Mouse (Mus musculus): Measurements from ENCODE around the gene Pafah2.
A peak's percentile ranks its signal among the peaks of the same experiment; 100 is the strongest.
"Not testable (repeated sequence)": the region's sequence is repeated elsewhere in the genome, so short reads cannot be mapped to it uniquely, and the experiment has no call there.

Gene Pafah2

GRCm38 (mm10) chr4:134374306-134374705, 21.8 kb upstream of the Pafah2 start:
- no peak for DNase-seq

- DNase-seq = no peak
These were observed 18.0 kb upstream of the Pafah2 start for GRCm38 (mm10) chr4:134378089-134378615.

GRCm38 (mm10) chr4:134379510-134379909, 16.6 kb upstream of the Pafah2 start:
- no peak for DNase-seq

- not testable (repeated sequence) for DNase-seq
These were observed 12.4 kb upstream of the Pafah2 start, which contains the start of gene Extl1 for GRCm38 (mm10) chr4:134383750-134384149. Gene Extl1 (minus strand): TSS chr4:134383850.

DNA sequence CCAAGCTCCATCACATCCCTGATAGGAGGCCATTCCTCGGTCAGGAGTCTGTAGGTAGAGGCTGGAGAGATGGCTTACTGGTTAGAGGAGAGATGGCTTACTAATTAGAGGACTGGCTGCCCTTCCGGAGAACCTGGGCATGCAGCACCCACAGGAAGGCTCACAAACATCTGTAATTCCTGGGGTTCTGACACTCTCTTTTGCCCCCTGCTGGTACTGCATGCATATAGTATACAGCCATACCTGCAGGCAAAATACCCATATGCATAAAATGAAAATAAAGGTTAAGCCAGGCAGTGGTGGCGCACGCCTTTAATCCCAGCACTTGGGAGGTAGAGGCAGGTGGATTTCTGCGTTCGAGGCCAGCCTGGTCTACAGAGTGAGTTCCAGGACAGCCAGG, 8.9 kb upstream of the Pafah2 start:
- no peak for DNase-seq

GRCm38 (mm10) chr4:134388397-134388796, 7.7 kb upstream of the Pafah2 start:
- peak; percentile 67 for DNase-seq

DNA sequence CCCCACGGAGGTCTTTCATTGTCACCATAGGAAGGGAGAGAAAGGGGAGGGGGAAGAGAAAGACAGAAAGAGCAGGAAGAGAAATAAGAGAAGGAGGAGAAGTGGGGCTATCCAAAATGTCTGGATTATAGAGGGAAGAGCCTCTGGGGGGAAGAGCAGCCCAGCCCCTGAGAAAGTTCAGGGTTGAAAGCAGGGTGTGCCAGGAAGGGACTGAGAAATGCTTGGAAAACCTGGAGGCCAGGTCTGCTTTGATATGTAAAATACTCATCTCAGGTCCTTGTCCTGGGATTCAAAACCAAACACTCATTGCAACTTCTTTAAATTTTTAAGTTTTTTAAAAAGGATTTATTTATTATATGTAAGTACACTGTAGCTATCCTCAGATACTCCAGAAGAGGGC, 4.5 kb upstream of the Pafah2 start:
- DNase-seq = no peak

- no peak for DNase-seq
These were observed 3.5 kb upstream of the Pafah2 start for GRCm38 (mm10) chr4:134392595-134392994.

DNA sequence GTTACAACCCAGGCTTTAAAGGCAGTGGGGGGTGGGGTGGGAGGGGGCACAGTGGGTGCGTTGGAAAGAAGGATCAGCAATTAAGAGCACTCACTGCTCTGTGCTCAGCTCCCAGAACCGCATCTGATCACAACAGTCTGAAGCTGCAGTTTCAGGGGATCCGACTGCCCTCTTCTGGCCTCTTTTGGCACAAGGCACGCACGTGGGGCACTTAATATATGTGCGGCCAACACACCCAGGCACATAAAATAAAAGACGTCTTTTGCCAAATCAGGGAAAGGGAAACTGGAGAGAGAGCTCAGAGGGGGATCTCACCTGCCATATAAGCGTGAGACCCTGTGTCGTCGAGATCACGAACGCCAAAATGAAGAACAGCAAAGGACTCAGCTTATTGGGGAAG, 3.1 kb upstream of the Pafah2 start:
- no peak for DNase-seq

- DNase-seq = no peak
These were observed 978 bp upstream of the Pafah2 start for GRCm38 (mm10) chr4:134395142-134395541.

DNA sequence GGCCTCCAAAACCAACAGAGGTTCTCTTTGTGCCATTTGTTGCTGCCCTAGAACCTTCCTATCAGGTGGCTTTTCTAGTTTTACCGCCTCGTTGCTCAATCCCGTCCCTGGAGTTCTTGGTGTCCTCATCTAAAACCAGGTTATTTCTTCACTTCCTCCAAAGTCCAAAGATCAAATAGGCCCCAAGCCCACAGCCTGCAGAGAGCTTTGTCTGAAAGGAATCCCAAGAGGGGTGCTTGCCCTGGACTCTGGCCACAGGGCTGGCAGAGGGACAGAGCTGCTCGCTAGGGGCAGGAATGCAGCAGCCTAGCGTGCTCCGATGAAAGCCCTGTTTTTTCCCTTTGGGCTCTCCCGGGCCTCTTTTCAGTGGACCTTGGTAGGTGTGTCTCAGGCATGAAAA, 1.0 kb downstream of the Pafah2 start:
- peak; percentile 67 for DNase-seq

DNA sequence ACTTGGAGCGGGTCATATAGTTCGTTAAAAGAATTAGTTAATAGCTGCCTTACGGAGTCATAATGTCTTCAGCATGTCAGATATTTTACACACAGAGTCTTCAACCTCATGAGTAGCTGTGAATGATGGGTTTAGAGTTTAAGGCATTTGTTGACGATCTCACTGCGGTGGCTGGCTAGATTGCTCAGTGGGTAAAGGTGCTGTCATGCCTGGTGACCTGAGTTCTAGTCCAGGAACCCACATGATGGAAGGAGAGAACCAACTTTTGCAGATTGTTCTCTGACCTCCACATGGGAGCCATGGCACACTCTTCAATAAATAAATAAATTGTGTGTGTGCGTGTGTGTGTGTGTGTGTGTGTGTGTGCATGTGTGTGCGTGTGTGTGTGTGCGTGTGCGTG, 1.6 kb downstream of the Pafah2 start:
- DNase-seq = no peak

GRCm38 (mm10) chr4:134400206-134400605, 4.1 kb downstream of the Pafah2 start:
- DNase-seq = no peak

DNA sequence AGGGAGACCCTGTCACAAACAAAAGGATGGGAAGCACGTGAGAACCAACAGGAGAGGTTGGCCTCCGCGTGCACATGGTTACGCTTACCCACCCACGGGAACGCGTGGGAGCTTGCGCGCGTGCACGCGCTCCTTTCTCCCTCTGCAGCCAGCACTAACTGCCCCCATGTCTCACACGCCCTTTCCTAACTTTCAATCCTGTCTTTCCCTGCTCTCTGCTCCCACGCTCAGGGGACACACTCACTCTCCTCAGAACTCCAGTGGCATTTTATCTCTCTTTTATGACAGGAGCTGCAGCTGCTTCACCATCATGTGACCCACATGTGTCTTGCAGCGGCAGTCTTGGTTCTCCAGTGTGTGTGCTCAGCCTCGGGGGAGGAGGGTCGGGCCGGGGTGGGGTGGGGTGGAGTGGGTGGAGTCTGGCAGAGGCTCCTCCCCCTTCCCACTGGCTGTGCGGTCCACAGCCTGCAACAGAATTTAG, 5.1 kb downstream of the Pafah2 start:
- DNase-seq = no peak

DNA sequence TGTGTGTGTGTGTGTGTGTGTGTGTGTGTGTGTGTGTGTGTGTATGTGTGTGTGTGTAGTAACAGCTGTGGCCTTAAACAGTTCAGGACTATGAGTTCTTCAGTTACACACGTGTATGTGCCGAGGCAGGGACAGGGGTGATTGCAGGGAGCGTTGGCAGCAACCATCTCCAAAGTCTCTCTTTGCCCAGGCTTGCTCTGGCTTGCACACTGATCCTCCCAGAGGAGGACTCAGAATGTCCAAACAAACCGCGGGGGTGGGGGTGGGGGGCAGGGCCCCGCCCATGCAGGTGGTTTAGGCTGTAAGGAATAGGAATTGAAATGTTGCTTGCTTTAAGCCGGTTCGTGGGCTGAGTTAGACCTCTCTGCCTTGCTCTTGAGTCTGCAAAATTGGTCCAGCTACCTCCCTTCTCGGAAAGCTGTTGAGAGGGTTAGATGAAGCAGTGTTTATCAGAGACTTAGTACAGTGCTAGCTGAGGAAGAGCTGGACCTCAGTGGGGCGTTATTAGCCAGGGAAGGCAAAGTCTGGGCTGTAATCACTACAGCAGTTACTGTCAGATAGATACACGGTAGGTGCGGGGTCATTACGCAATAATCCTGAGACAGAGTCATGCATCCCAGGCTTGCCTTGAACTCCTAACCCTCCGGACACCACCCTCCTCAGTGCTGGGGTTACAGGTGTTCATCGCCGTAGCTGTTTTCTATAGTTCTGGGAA, 5.9 kb downstream of the Pafah2 start:
- no peak for DNase-seq

- DNase-seq = no peak
These were observed 6.6 kb downstream of the Pafah2 start for GRCm38 (mm10) chr4:134402571-134403262.

- no peak for DNase-seq
These were observed 7.6 kb downstream of the Pafah2 start for GRCm38 (mm10) chr4:134403721-134404120.

GRCm38 (mm10) chr4:134409286-134409685, 13.2 kb downstream of the Pafah2 start:
- no peak for DNase-seq

GRCm38 (mm10) chr4:134416177-134416576, 20.1 kb downstream of the Pafah2 start:
- peak; percentile 48 for DNase-seq

- no peak for DNase-seq
These were observed 20.5 kb downstream of the Pafah2 start for GRCm38 (mm10) chr4:134416602-134417001.

GRCm38 (mm10) chr4:134417111-134417510, 21.0 kb downstream of the Pafah2 start:
- no peak for DNase-seq

DNA sequence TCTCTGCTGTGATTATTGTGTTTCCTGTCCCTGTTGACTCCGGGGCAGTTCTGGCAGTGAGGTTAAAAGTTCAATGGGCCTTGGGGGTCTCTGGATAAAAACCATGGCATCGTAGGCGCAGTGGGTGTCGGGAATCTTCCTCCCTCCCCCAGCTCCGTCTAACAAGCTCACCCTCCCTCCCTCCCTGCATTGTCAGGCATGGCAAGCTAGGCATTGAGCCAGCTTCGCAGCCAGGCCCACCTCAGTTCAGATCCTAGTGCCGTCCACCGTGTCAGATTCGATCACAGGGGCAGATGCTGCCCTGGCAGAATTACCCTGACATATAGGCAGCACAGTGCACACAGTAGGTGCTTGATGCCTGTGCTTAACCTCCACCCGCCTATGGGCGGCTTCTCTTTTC, 25.9 kb downstream of the Pafah2 start:
- no peak for DNase-seq

GRCm38 (mm10) chr4:134423949-134424348, 27.8 kb downstream of the Pafah2 start:
- no peak for DNase-seq

- DNase-seq = no peak
These were observed 29.0 kb downstream of the Pafah2 start for GRCm38 (mm10) chr4:134425088-134425487.
